7 mouse cellular contexts compared by ENCODE assay signal in genomic region chr12:4717417-4717816, GRCm38 (mm10). TPM values are rescaled to one million over a fixed set of nuclear protein-coding genes. Genes with fewer than 3 reads are reported as not detected.
DNase-seq lines count a peak whose midpoint lies in the region; ATAC-seq lines count a peak whose summit lies in the region.

No protein-coding gene starts in this region.

- WGBS in embryonic facial prominence, embryonic 13.5 days: 16% methylated on average over 7 of the region's 7 CpGs

- ATAC-seq in CD4-positive, CD25-positive, alpha-beta regulatory T cell, adult 4 months: peak; percentile 76
- ATAC-seq in embryonic facial prominence, embryonic 13.5 days (ENCODE audit: insufficient number of reproducible peaks, insufficient read depth, low FRiP score, low TSS enrichment, low read depth): no peak
- peak; percentile 92 for ATAC-seq in megakaryocyte-erythroid progenitor cell, adult 5-6 weeks (replicated peaks; ENCODE audit: low FRiP score, low TSS enrichment, poor library complexity, severe bottlenecking)

- H3K4me1 ChIP-seq in embryonic facial prominence, embryonic 13.5 days: peaks cover 7% of the 10 kb centered on the region

- H3K9me3 ChIP-seq in embryonic facial prominence, embryonic 13.5 days: no peaks in the 10 kb centered on the region

- H3K9ac ChIP-seq in embryonic facial prominence, embryonic 13.5 days: no peak overlapping the region

- H3K4me2 ChIP-seq in embryonic facial prominence, embryonic 13.5 days: peak overlapping the region; percentile 30

- H3K27ac ChIP-seq in embryonic facial prominence, embryonic 13.5 days: no peak overlapping the region

- H3K4me3 ChIP-seq in embryonic facial prominence, embryonic 13.5 days: no peak overlapping the region

- DNase-seq in A20 (ENCODE audit: low read depth, low spot score): peak; percentile 81
- peak; percentile 19 for DNase-seq in kidney, postnatal 14 days
- no peak for DNase-seq in layer of hippocampus, adult 9-10 months (ENCODE audit: low spot score)
- DNase-seq in gastrocnemius, adult 8-10 months (ENCODE audit: low spot score in 2 of 2): no peak

- H3K27me3 ChIP-seq in embryonic facial prominence, embryonic 13.5 days: no peaks in the 10 kb centered on the region

- H3K36me3 ChIP-seq in embryonic facial prominence, embryonic 13.5 days: peaks cover 24% of the 10 kb centered on the region

RNA-seq across cellular contexts. Expression of gene Fam228a, which starts 20.8 kb away (rescaled TPM):
- polyA plus RNA-seq in CD4-positive, CD25-positive, alpha-beta regulatory T cell, adult 4 months (2017; shearing (Covaris generic)): under 1 TPM; 0.47 to 0.80 TPM
- 0.70 and 0.98 TPM in 2 replicates for polyA plus RNA-seq in embryonic facial prominence, embryonic 13.5 days (2015; fragmentation: Nextera tagmentation; extraction: Ambion mirVana)
- total RNA-seq in megakaryocyte-erythroid progenitor cell, adult 5-6 weeks (2014; fragmentation: Nextera tagmentation): 0.62 and 1.5 TPM in 2 replicates
- 0.23 and 0.57 TPM in 2 replicates for total RNA-seq in megakaryocyte-erythroid progenitor cell, adult 5-6 weeks (2017)
- under 1 TPM in 2 of 4 experiments, not detected in 2; 0.12 to 0.24 TPM for total RNA-seq in gastrocnemius, adult 8-10 months (2022)

RNA-seq across cellular contexts. Expression of gene Pfn4, which starts 51.4 kb away (rescaled TPM):
- 1 to 10 TPM in 1 of 2 experiments, under 1 TPM in 1; 0.62 to 2.0 TPM for polyA plus RNA-seq in CD4-positive, CD25-positive, alpha-beta regulatory T cell, adult 4 months (2017; shearing (Covaris generic))
- polyA plus RNA-seq in embryonic facial prominence, embryonic 13.5 days (2015; fragmentation: Nextera tagmentation; extraction: Ambion mirVana): 5.3 and 6.1 TPM in 2 replicates
- 4.6 and 4.9 TPM in 2 replicates for total RNA-seq in megakaryocyte-erythroid progenitor cell, adult 5-6 weeks (2014; fragmentation: Nextera tagmentation)
- 3.5 and 9.0 TPM in 2 replicates for total RNA-seq in megakaryocyte-erythroid progenitor cell, adult 5-6 weeks (2017)
- 1 to 10 TPM in 3 of 4 experiments, under 1 TPM in 1; 0.67 to 1.1 (median 1.0) TPM for total RNA-seq in gastrocnemius, adult 8-10 months (2022)

RNA-seq across cellular contexts. Expression of gene Fam228b, which starts 51.6 kb away (rescaled TPM):
- 1 to 10 TPM in 1 of 2 experiments, not detected in 1; 1.3 TPM for polyA plus RNA-seq in CD4-positive, CD25-positive, alpha-beta regulatory T cell, adult 4 months (2017; shearing (Covaris generic))
- 4.4 and 6.0 TPM in 2 replicates for polyA plus RNA-seq in embryonic facial prominence, embryonic 13.5 days (2015; fragmentation: Nextera tagmentation; extraction: Ambion mirVana)
- 6.0 and 15.0 TPM in 2 replicates for total RNA-seq in megakaryocyte-erythroid progenitor cell, adult 5-6 weeks (2014; fragmentation: Nextera tagmentation)
- 9.9 and 32.2 TPM in 2 replicates for total RNA-seq in megakaryocyte-erythroid progenitor cell, adult 5-6 weeks (2017)
- total RNA-seq in gastrocnemius, adult 8-10 months (2022): 10 to 100 TPM in 2 of 4 experiments, 1 to 10 TPM in 2; 8.9 to 16.4 (median 10.8) TPM

Comparison
In these comparisons a context has a peak if more than half of its experiments do, and no peak if none do; other contexts are left out.
1. DNase-seq: peak in A20 (single experiment) and kidney, postnatal 14 days (single experiment); none in layer of hippocampus, adult 9-10 months (single experiment) and gastrocnemius, adult 8-10 months (0 of 2).